Mouse (Mus musculus) forebrain, postnatal 0 days (tissue): ENCODE data around the gene Dcaf6. TPM values are rescaled to one million over a fixed set of nuclear protein-coding genes. Genes with fewer than 3 reads are reported as not detected.

ENCODE experiments used
- ATAC-seq: fragments of 200-750 bp; cut with Nextera tagmentation; 2 replicates; pipeline ENCODE4 v1.8.0; 2017; ENCODE audit warnings: mild to moderate bottlenecking, moderate library complexity
- DNase-seq: peaks from one replicate; pipeline ENCODE4 v3.0.0-alpha.2; 2015
- H3K27ac ChIP-seq: fragments of 300-500 bp; sonication (generic); 2 replicates; pipeline ENCODE4 v1.5.1; 2014; ENCODE audit warnings: low read depth, mild to moderate bottlenecking, antibody characterized with exemption, low read length, moderate library complexity, mixed read lengths
- H3K27me3 ChIP-seq: fragments of 300-500 bp; sonication (generic); 2 replicates; pipeline ENCODE4 v1.6.1; 2014; ENCODE audit warnings: mild to moderate bottlenecking, low read length, mixed read lengths; ENCODE audit not compliant: insufficient read depth
- H3K36me3 ChIP-seq: fragments of 300-500 bp; sonication (generic); 2 replicates; pipeline ENCODE4 v1.6.1; 2014; ENCODE audit warnings: mild to moderate bottlenecking, moderate library complexity; ENCODE audit not compliant: insufficient read depth
- H3K4me1 ChIP-seq: fragments of 300-500 bp; sonication (generic); 2 replicates; pipeline ENCODE4 v1.6.1; 2014; ENCODE audit warnings: antibody characterized with exemption; ENCODE audit not compliant: insufficient read depth
- H3K4me2 ChIP-seq: fragments of 300-500 bp; sonication (generic); 2 replicates; pipeline ENCODE4 v1.6.1; 2014; ENCODE audit warnings: low read depth, mild to moderate bottlenecking, moderate library complexity
- H3K4me3 ChIP-seq: fragments of 300-500 bp; sonication (generic); 2 replicates; pipeline ENCODE4 v1.5.1; 2014; ENCODE audit warnings: low read depth, low read length, mixed read lengths
- H3K9ac ChIP-seq: fragments of 300-500 bp; sonication (generic); 2 replicates; pipeline ENCODE4 v1.6.1; 2014; ENCODE audit warnings: mild to moderate bottlenecking
- H3K9me3 ChIP-seq: fragments of 300-500 bp; sonication (generic); 2 replicates; pipeline ENCODE4 v1.6.1; 2016; ENCODE audit warnings: low read length
- CTCF ChIP-seq: sonication (generic); IDR thresholded peaks from 2 replicates; pipeline ENCODE4 v1.5.1; 2016; ENCODE audit warnings: antibody characterized with exemption, control low read depth, low read depth
- WGBS: fragments of 180-500 bp; shearing (Covaris S2); extraction: QIAGEN DNeasy Blood & Tissue Kit; methylation state at CpG from one replicate; pipeline ENCODE4 v1.1.7; 2014; 5-methylcytosine and 5-hydroxymethylcytosine counted together
- polyA plus RNA-seq: library from polyadenylated mRNA; unstranded; fragments of >200 nt; fragmentation: Nextera tagmentation; extraction: Ambion mirVana; gene quantifications from 2 replicates; pipeline ENCODE4 v1.2.1, GENCODE M21; 2015
- total RNA-seq: library from RNA; depleted of rRNA; stranded (reverse); fragments of >200 nt; gene quantifications from 2 replicates; pipeline ENCODE4 v1.2.3, GENCODE M21; 2014

The Dcaf6 gene
- total and polyA plus RNA-seq, 2 experiments from 2014 or later, result 23.6 to 43.5 TPM

GRCm38 (mm10) chr1:165426254-165426653 lies 34.0 kb downstream of the Dcaf6 start:
- Histone ChIP-seq H3K27ac (no peak overlapping the region), H3K4me2 (no peak overlapping the region), H3K4me1 (no peaks in the 10 kb centered on the region), H3K27me3 (no peaks in the 10 kb centered on the region), H3K9ac (no peak overlapping the region), H3K4me3 (no peak overlapping the region), H3K9me3 (no peaks in the 10 kb centered on the region), H3K36me3 (no peaks in the 10 kb centered on the region)
- TF ChIP-seq CTCF, result no peak
- 97% methylated on average over 2 of the region's 2 CpGs for WGBS
- ATAC-seq (no peak), DNase-seq (no peak)

GRCm38 (mm10) chr1:165421357-165421915 lies 38.8 kb downstream of the Dcaf6 start:
- Histone ChIP-seq H3K27me3 (no peaks in the 10 kb centered on the region), H3K9ac (no peak overlapping the region), H3K36me3 (no peaks in the 10 kb centered on the region), H3K4me1 (no peaks in the 10 kb centered on the region), H3K4me2 (no peak overlapping the region), H3K27ac (no peak overlapping the region), H3K9me3 (no peaks in the 10 kb centered on the region), H3K4me3 (no peak overlapping the region)
- DNase-seq, result no peak
- WGBS, result 76% methylated on average over 7 of the region's 7 CpGs
- no peak for ATAC-seq
- no peak for TF ChIP-seq CTCF

- H3K4me1 ChIP-seq, result no peaks in the 10 kb centered on the region
- no peaks in the 10 kb centered on the region for H3K27me3 ChIP-seq
- H3K36me3 ChIP-seq, result no peaks in the 10 kb centered on the region
- no peaks in the 10 kb centered on the region for H3K9me3 ChIP-seq
- H3K4me2 ChIP-seq, result no peak overlapping the region
- ATAC-seq, result no peak
- WGBS, result 95% methylated on average over 2 of the region's 2 CpGs
- H3K9ac ChIP-seq, result no peak overlapping the region
- H3K27ac ChIP-seq, result no peak overlapping the region
- no peak for TF ChIP-seq CTCF
- no peak overlapping the region for H3K4me3 ChIP-seq
- no peak for DNase-seq
Observed at GRCm38 (mm10) chr1:165396401-165396805, 63.9 kb downstream of the Dcaf6 start.

GRCm38 (mm10) chr1:165395940-165396339 lies 64.3 kb downstream of the Dcaf6 start:
- H3K4me2 ChIP-seq, result no peak overlapping the region
- 98% methylated on average over 4 of the region's 4 CpGs for WGBS
- no peaks in the 10 kb centered on the region for H3K36me3 ChIP-seq
- no peak overlapping the region for H3K4me3 ChIP-seq
- H3K27ac ChIP-seq, result no peak overlapping the region
- no peaks in the 10 kb centered on the region for H3K9me3 ChIP-seq
- DNase-seq (no peak), ATAC-seq (no peak)
- H3K4me1 ChIP-seq, result no peaks in the 10 kb centered on the region
- H3K9ac ChIP-seq, result no peak overlapping the region
- no peaks in the 10 kb centered on the region for H3K27me3 ChIP-seq
- no peak for TF ChIP-seq CTCF

- no peak overlapping the region for H3K4me3 ChIP-seq
- H3K4me2 ChIP-seq, result no peak overlapping the region
- no peaks in the 10 kb centered on the region for H3K27me3 ChIP-seq
- 84% methylated on average over 3 of the region's 3 CpGs for WGBS
- no peaks in the 10 kb centered on the region for H3K9me3 ChIP-seq
- H3K9ac ChIP-seq, result no peak overlapping the region
- ATAC-seq, result no peak
- no peaks in the 10 kb centered on the region for H3K36me3 ChIP-seq
- H3K27ac ChIP-seq, result no peak overlapping the region
- TF ChIP-seq CTCF, result no peak
- H3K4me1 ChIP-seq, result no peaks in the 10 kb centered on the region
- no peak for DNase-seq
Observed at GRCm38 (mm10) chr1:165394836-165395235, 65.4 kb downstream of the Dcaf6 start.

GRCm38 (mm10) chr1:165393033-165393432 lies 67.2 kb downstream of the Dcaf6 start:
- no peaks in the 10 kb centered on the region for H3K4me1 ChIP-seq
- H3K36me3 ChIP-seq, result peaks cover 6% of the 10 kb centered on the region; the same call in 1 of the 2 replicates
- H3K9me3 ChIP-seq, result no peaks in the 10 kb centered on the region
- no peak overlapping the region for H3K4me3 ChIP-seq
- DNase-seq (no peak), ATAC-seq (no peak)
- H3K27ac ChIP-seq, result no peak overlapping the region
- no peak overlapping the region for H3K9ac ChIP-seq
- H3K4me2 ChIP-seq, result no peak overlapping the region
- 90% methylated on average over 1 of the region's 1 CpGs for WGBS
- no peak for TF ChIP-seq CTCF
- no peaks in the 10 kb centered on the region for H3K27me3 ChIP-seq

GRCm38 (mm10) chr1:165388716-165389115 lies 71.6 kb downstream of the Dcaf6 start:
- Histone ChIP-seq H3K4me2 (no peak overlapping the region), H3K9ac (no peak overlapping the region), H3K9me3 (no peaks in the 10 kb centered on the region), H3K27ac (no peak overlapping the region), H3K4me1 (no peaks in the 10 kb centered on the region), H3K4me3 (no peak overlapping the region), H3K27me3 (no peaks in the 10 kb centered on the region), H3K36me3 (peaks cover 13% of the 10 kb centered on the region)
- TF ChIP-seq CTCF, result peak; percentile 49
- 85% methylated on average over 5 of the region's 5 CpGs for WGBS
- ATAC-seq (no peak), DNase-seq (no peak)

- no peaks in the 10 kb centered on the region for H3K27me3 ChIP-seq
- H3K36me3 ChIP-seq, result peaks cover 13% of the 10 kb centered on the region
- ATAC-seq (no peak), DNase-seq (no peak)
- no peak overlapping the region for H3K4me3 ChIP-seq
- no peak overlapping the region for H3K4me2 ChIP-seq
- H3K27ac ChIP-seq, result no peak overlapping the region
- H3K4me1 ChIP-seq, result no peaks in the 10 kb centered on the region
- no peaks in the 10 kb centered on the region for H3K9me3 ChIP-seq
- no peak for TF ChIP-seq CTCF
- 78% methylated on average over 9 of the region's 9 CpGs for WGBS
- no peak overlapping the region for H3K9ac ChIP-seq
Observed at GRCm38 (mm10) chr1:165386525-165386923, 73.8 kb downstream of the Dcaf6 start.
